Mouse (Mus musculus): ENCODE results near the gene Fut11.

DNA sequence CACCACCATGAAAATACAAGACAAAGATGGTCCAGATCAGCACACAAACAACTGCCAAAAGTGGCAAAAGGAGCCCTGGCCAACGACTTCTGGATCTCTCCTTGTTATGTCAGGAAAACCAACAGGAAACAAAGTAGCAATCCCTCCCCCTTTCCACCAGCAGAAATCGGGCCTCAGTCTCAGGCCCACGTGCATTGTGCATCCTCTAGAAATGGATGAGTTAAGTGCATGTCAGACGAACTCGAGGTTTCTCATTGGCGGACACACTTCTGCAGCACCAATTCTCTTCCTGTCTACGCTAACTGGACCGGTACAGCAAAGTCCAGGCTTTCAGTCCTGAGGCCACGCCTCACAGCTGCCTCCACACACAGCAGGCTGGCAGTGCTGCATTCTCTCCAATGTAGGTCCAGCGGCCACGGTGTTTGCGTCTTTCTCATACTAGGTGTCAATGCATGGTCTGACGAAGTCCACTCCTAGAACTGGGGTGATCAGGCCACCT is 41.2 kb downstream of the Fut11 start:
- no peak for TF ChIP-seq CTCF (IDR thresholded peaks at IDR 0.05; ENCODE audit: insufficient read depth, low read depth, low read length)
- TF ChIP-seq POLR2A (IDR thresholded peaks at IDR 0.05; ENCODE audit: insufficient read depth, low read depth, low read length): no peak
